Mouse (Mus musculus) stomach, embryonic 14.5 days (tissue): ENCODE data around the gene E130208F15Rik. TPM values are rescaled to one million over a fixed set of nuclear protein-coding genes. Genes with fewer than 3 reads are reported as not detected.

Experiments
- ATAC-seq: fragments of 200-750 bp; cut with Nextera tagmentation; 2 replicates; pipeline ENCODE4 v1.8.0; 2017; ENCODE audit warnings: low read depth, moderate TSS enrichment; ENCODE audit not compliant: insufficient number of reproducible peaks, insufficient read depth, low FRiP score
- H3K27ac ChIP-seq: fragments of 300-500 bp; sonication (generic); 2 replicates; pipeline ENCODE4 v1.5.1; 2014; ENCODE audit warnings: mild to moderate bottlenecking, low read length, moderate library complexity, mixed read lengths
- H3K27me3 ChIP-seq: fragments of 300-500 bp; sonication (generic); 2 replicates; pipeline ENCODE4 v1.6.1; 2014; ENCODE audit warnings: low read length, control low read depth, mixed read lengths; ENCODE audit not compliant: control insufficient read depth, insufficient read depth
- H3K36me3 ChIP-seq: fragments of 300-500 bp; sonication (generic); 2 replicates; pipeline ENCODE4 v1.6.1; 2014; ENCODE audit warnings: mild to moderate bottlenecking, control low read depth, low read length, moderate library complexity, mixed read lengths; ENCODE audit not compliant: control insufficient read depth, insufficient read depth
- H3K4me1 ChIP-seq: fragments of 300-500 bp; sonication (generic); 2 replicates; pipeline ENCODE4 v1.6.1; 2014; ENCODE audit warnings: low read length, control low read depth, mixed read lengths; ENCODE audit not compliant: control insufficient read depth, insufficient read depth
- H3K4me2 ChIP-seq: fragments of 300-500 bp; sonication (generic); replicated peaks from 2 replicates; pipeline ENCODE4 v1.6.1; 2014; ENCODE audit warnings: low read depth, low read length, control low read depth
- H3K4me3 ChIP-seq: fragments of 300-500 bp; sonication (generic); 2 replicates; pipeline ENCODE4 v1.5.1; 2014; ENCODE audit warnings: low read depth, low read length, control low read depth
- H3K9ac ChIP-seq: fragments of 300-500 bp; sonication (generic); replicated peaks from 2 replicates; pipeline ENCODE4 v1.6.1; 2014; ENCODE audit warnings: low read depth, mild to moderate bottlenecking, control low read depth, low read length, moderate library complexity, mixed read lengths
- H3K9me3 ChIP-seq: fragments of 300-500 bp; sonication (generic); 2 replicates; pipeline ENCODE4 v1.6.1; 2016; ENCODE audit warnings: low read depth, low read length, control low read depth; ENCODE audit not compliant: control insufficient read depth
- WGBS: fragments of 180-500 bp; shearing (Covaris S2); extraction: QIAGEN DNeasy Blood & Tissue Kit; methylation state at CpG from one replicate; pipeline ENCODE4 v1.1.7; 2014; 5-methylcytosine and 5-hydroxymethylcytosine counted together
- polyA plus RNA-seq: library from polyadenylated mRNA; unstranded; fragments of >200 nt; fragmentation: Nextera tagmentation; extraction: Ambion mirVana; gene quantifications from 2 replicates; pipeline ENCODE4 v1.2.1, GENCODE M21; 2014

E130208F15Rik gene
- polyA plus RNA-seq, 1 experiment from 2014 or later, result not detected

GRCm38 (mm10) chr7:30358378-30359186, 37.0 kb downstream of the E130208F15Rik start:
- Histone ChIP-seq H3K9me3 (no peaks in the 10 kb centered on the region), H3K27ac (peak overlapping the region; percentile 86), H3K27me3 (no peaks in the 10 kb centered on the region), H3K9ac (no peak overlapping the region; the same call in 1 of the 2 replicates), H3K4me1 (peaks cover 19% of the 10 kb centered on the region; the same call in 1 of the 2 replicates), H3K36me3 (peaks cover 17% of the 10 kb centered on the region), H3K4me2 (peak overlapping the region; percentile 40), H3K4me3 (peak overlapping the region; percentile 21; the same call in 1 of the 2 replicates)
- WGBS, result 57% methylated on average over 7 of the region's 7 CpGs
- ATAC-seq, result 0 out of 2 replicates have a peak, but pooled peaks have one; percentile 35

GRCm38 (mm10) chr7:30359276-30359865, 37.8 kb downstream of the E130208F15Rik start:
- peak overlapping the region; percentile 86 for H3K27ac ChIP-seq
- no peaks in the 10 kb centered on the region for H3K9me3 ChIP-seq
- peak overlapping the region; percentile 21; the same call in 1 of the 2 replicates for H3K4me3 ChIP-seq
- H3K9ac ChIP-seq, result 0 out of 2 replicates have a peak overlapping the region, but pooled peaks have one; percentile 18
- peak; percentile 24; the same call in 1 of the 2 replicates for ATAC-seq
- WGBS, result 67% methylated on average over 31 of the region's 31 CpGs
- peak overlapping the region; percentile 40 for H3K4me2 ChIP-seq
- no peaks in the 10 kb centered on the region for H3K27me3 ChIP-seq
- peaks cover 17% of the 10 kb centered on the region for H3K36me3 ChIP-seq
- H3K4me1 ChIP-seq, result peaks cover 19% of the 10 kb centered on the region; the same call in 1 of the 2 replicates

GRCm38 (mm10) chr7:30360028-30360427, 38.5 kb downstream of the E130208F15Rik start:
- Histone ChIP-seq H3K36me3 (peaks cover 17% of the 10 kb centered on the region), H3K4me3 (no peak overlapping the region), H3K9me3 (no peaks in the 10 kb centered on the region), H3K4me1 (peaks cover 19% of the 10 kb centered on the region; the same call in 1 of the 2 replicates), H3K27me3 (no peaks in the 10 kb centered on the region), H3K4me2 (peak overlapping the region; percentile 76), H3K27ac (peak overlapping the region; percentile 86), H3K9ac (no peak overlapping the region)
- ATAC-seq, result no peak
- WGBS, result 86% methylated on average over 17 of the region's 17 CpGs

GRCm38 (mm10) chr7:30362652-30363343, 41.3 kb downstream of the E130208F15Rik start, which contains the start of gene Lrfn3:
Lrfn3 (minus strand) TSS chr7:30362772.
- Histone ChIP-seq H3K4me1 (peaks cover 19% of the 10 kb centered on the region; the same call in 1 of the 2 replicates), H3K36me3 (peaks cover 8% of the 10 kb centered on the region; the same call in 1 of the 2 replicates), H3K4me2 (peak within 1 kb of the TSS; percentile 76), H3K4me3 (peak within 1 kb of the TSS; percentile 70), H3K27me3 (no peaks in the 10 kb centered on the region), H3K9ac (peak within 1 kb of the TSS; percentile 77), H3K27ac (peak within 1 kb of the TSS; percentile 39; the same call in 1 of the 2 replicates), H3K9me3 (no peaks in the 10 kb centered on the region)
- WGBS, result 2% methylated on average over 50 of the region's 55 CpGs
- ATAC-seq, result peak; percentile 34; the same call in 1 of the 2 replicates

GRCm38 (mm10) chr7:30363344-30363738, 41.8 kb downstream of the E130208F15Rik start:
- Histone ChIP-seq H3K4me3 (peak overlapping the region; percentile 70), H3K4me2 (peak overlapping the region; percentile 76), H3K9me3 (no peaks in the 10 kb centered on the region), H3K27me3 (no peaks in the 10 kb centered on the region), H3K36me3 (peaks cover 8% of the 10 kb centered on the region; the same call in 1 of the 2 replicates), H3K4me1 (peaks cover 19% of the 10 kb centered on the region; the same call in 1 of the 2 replicates), H3K9ac (peak overlapping the region; percentile 77; the same call in 1 of the 2 replicates), H3K27ac (no peak overlapping the region)
- ATAC-seq, result no peak
- 60% methylated on average over 6 of the region's 6 CpGs for WGBS

- Histone ChIP-seq H3K4me1 (0 out of 2 replicates have a peak, but pooled peaks cover 3% of the 10 kb centered on the region), H3K4me2 (no peak overlapping the region), H3K4me3 (no peak overlapping the region), H3K27ac (no peak overlapping the region), H3K9ac (no peak overlapping the region), H3K9me3 (no peaks in the 10 kb centered on the region), H3K36me3 (no peaks in the 10 kb centered on the region), H3K27me3 (no peaks in the 10 kb centered on the region)
- WGBS, result 84% methylated on average over 2 of the region's 2 CpGs
- no peak for ATAC-seq
Observed at GRCm38 (mm10) chr7:30367466-30367865, 45.9 kb downstream of the E130208F15Rik start.
